Mouse (Mus musculus) heart, postnatal 0 days (tissue): ENCODE data around the gene Gnb3. TPM values are rescaled to one million over a fixed set of nuclear protein-coding genes. Genes with fewer than 3 reads are reported as not detected.
"Not testable (repeated sequence)": the region's sequence is repeated elsewhere in the genome, so short reads cannot be mapped to it uniquely, and the experiment has no call there.

Experiments used
- ATAC-seq: fragments of 200-750 bp; cut with Nextera tagmentation; 2 replicates; pipeline ENCODE4 v1.8.0; 2017; ENCODE audit warnings: low read depth, moderate number of reproducible peaks, moderate library complexity; ENCODE audit not compliant: insufficient read depth
- DNase-seq: peaks from one replicate; pipeline ENCODE4 v3.0.0-alpha.2; 2016; ENCODE audit warnings: low spot score
- H3K27ac ChIP-seq: fragments of 300-500 bp; sonication (generic); 2 replicates; pipeline ENCODE4 v1.5.1; 2014; ENCODE audit warnings: low read depth, mild to moderate bottlenecking
- H3K27me3 ChIP-seq: fragments of 300-500 bp; sonication (generic); 2 replicates; pipeline ENCODE4 v1.6.1; 2014; ENCODE audit warnings: low read length, mixed read lengths; ENCODE audit not compliant: control insufficient read depth, insufficient read depth
- H3K36me3 ChIP-seq: fragments of 300-500 bp; sonication (generic); replicated peaks from 2 replicates; pipeline ENCODE4 v1.6.1; 2014; ENCODE audit warnings: low read length, mixed read lengths; ENCODE audit not compliant: control insufficient read depth, insufficient read depth
- H3K4me1 ChIP-seq: fragments of 300-500 bp; sonication (generic); 2 replicates; pipeline ENCODE4 v1.6.1; 2014; ENCODE audit warnings: antibody characterized with exemption; ENCODE audit not compliant: control insufficient read depth, insufficient read depth
- H3K4me2 ChIP-seq: fragments of 300-500 bp; sonication (generic); 2 replicates; pipeline ENCODE4 v1.6.1; 2014; ENCODE audit warnings: low read depth, mild to moderate bottlenecking, low read length, moderate library complexity
- H3K4me3 ChIP-seq: fragments of 300-500 bp; sonication (generic); 2 replicates; pipeline ENCODE4 v1.5.1; 2014; ENCODE audit warnings: low read depth, low read length
- H3K9ac ChIP-seq: fragments of 300-500 bp; sonication (generic); replicated peaks from 2 replicates; pipeline ENCODE4 v1.6.1; 2014; ENCODE audit warnings: low read depth, low read length, mixed read lengths
- H3K9me3 ChIP-seq: fragments of 300-500 bp; sonication (generic); replicated peaks from 2 replicates; pipeline ENCODE4 v1.6.1; 2016; ENCODE audit warnings: low read length; ENCODE audit not compliant: control insufficient read depth
- CTCF ChIP-seq: IDR thresholded peaks from 2 replicates; pipeline ENCODE4 v1.5.1; 2016; ENCODE audit warnings: antibody characterized with exemption, control low read depth, low read depth
- EP300 ChIP-seq: IDR thresholded peaks from 2 replicates; pipeline ENCODE4 v1.6.1; 2016; ENCODE audit warnings: antibody characterized with exemption, low read depth
- WGBS: fragments of 180-500 bp; shearing (Covaris S2); extraction: QIAGEN DNeasy Blood & Tissue Kit; methylation state at CpG from one replicate; pipeline ENCODE4 v1.1.7; 2014; 5-methylcytosine and 5-hydroxymethylcytosine counted together
- polyA plus RNA-seq: library from polyadenylated mRNA; unstranded; fragments of >200 nt; fragmentation: Nextera tagmentation; extraction: Ambion mirVana; gene quantifications from 2 replicates; pipeline ENCODE4 v1.2.1, GENCODE M21; 2015
- total RNA-seq: library from RNA; depleted of rRNA; stranded (reverse); fragments of >200 nt; gene quantifications from 2 replicates; pipeline ENCODE4 v1.2.3, GENCODE M21; 2014; ENCODE audit warnings: low replicate concordance

Gnb3 gene
- total and polyA plus RNA-seq, 2 experiments from 2014 or later = 3.3 to 4.2 TPM

- DNase-seq = no peak
- Histone ChIP-seq H3K9ac (no peak overlapping the region; the same call in 1 of the 2 replicates), H3K27ac (no peak overlapping the region)
Observed at GRCm38 (mm10) chr6:124839805-124840204, 270 bp downstream of the Gnb3 start.

GRCm38 (mm10) chr6:124836411-124836810 is 3.7 kb downstream of the Gnb3 start:
- Histone ChIP-seq H3K27ac (no peak overlapping the region), H3K4me1 (peaks cover 15% of the 10 kb centered on the region), H3K4me3 (no peak overlapping the region), H3K9ac (no peak overlapping the region), H3K9me3 (no peaks in the 10 kb centered on the region), H3K36me3 (peaks cover 25% of the 10 kb centered on the region), H3K4me2 (no peak overlapping the region), H3K27me3 (0 out of 2 replicates have a peak, but pooled peaks cover 3% of the 10 kb centered on the region)
- 55% methylated on average over 7 of the region's 7 CpGs for WGBS
- DNase-seq (no peak), ATAC-seq (no peak)
- TF ChIP-seq EP300 (no peak), CTCF (no peak)

More at GRCm38 (mm10) chr6:124839805-124840204, 270 bp downstream of the Gnb3 start:
- H3K4me3 ChIP-seq = no peak overlapping the region
- 3% methylated on average over 8 of the region's 8 CpGs for WGBS
- peak; percentile 67 for ATAC-seq
- H3K4me1 ChIP-seq = peaks cover 14% of the 10 kb centered on the region
- no peak for TF ChIP-seq EP300
- no peak for TF ChIP-seq CTCF
- peak overlapping the region; percentile 21; the same call in 1 of the 2 replicates for H3K4me2 ChIP-seq
- H3K36me3 ChIP-seq = no peaks in the 10 kb centered on the region
- H3K9me3 ChIP-seq = no peaks in the 10 kb centered on the region
- 0 out of 2 replicates have a peak, but pooled peaks cover 3% of the 10 kb centered on the region for H3K27me3 ChIP-seq

GRCm38 (mm10) chr6:124835531-124835930 is 4.5 kb downstream of the Gnb3 start:
- Histone ChIP-seq H3K27ac (no peak overlapping the region), H3K4me1 (peaks cover 21% of the 10 kb centered on the region)
- TF ChIP-seq EP300 (no peak), CTCF (no peak)

GRCm38 (mm10) chr6:124834512-124835081 is 5.5 kb downstream of the Gnb3 start:
- Histone ChIP-seq H3K4me2 (no peak overlapping the region), H3K36me3 (peaks cover 25% of the 10 kb centered on the region), H3K27ac (no peak overlapping the region), H3K4me1 (peaks cover 18% of the 10 kb centered on the region), H3K27me3 (0 out of 2 replicates have a peak, but pooled peaks cover 3% of the 10 kb centered on the region), H3K9me3 (no peaks in the 10 kb centered on the region), H3K9ac (no peak overlapping the region), H3K4me3 (no peak overlapping the region)
- ATAC-seq (no peak), DNase-seq (no peak)
- TF ChIP-seq CTCF (no peak), EP300 (no peak)
- 80% methylated on average over 6 of the region's 6 CpGs for WGBS

More at GRCm38 (mm10) chr6:124835531-124835930, 4.5 kb downstream of the Gnb3 start:
- WGBS = 56% methylated on average over 10 of the region's 10 CpGs
- no peak for ATAC-seq
- 0 out of 2 replicates have a peak, but pooled peaks cover 3% of the 10 kb centered on the region for H3K27me3 ChIP-seq
- no peaks in the 10 kb centered on the region for H3K9me3 ChIP-seq
- H3K4me3 ChIP-seq = no peak overlapping the region
- H3K36me3 ChIP-seq = peaks cover 25% of the 10 kb centered on the region
- no peak overlapping the region for H3K4me2 ChIP-seq
- no peak for DNase-seq
- H3K9ac ChIP-seq = no peak overlapping the region

- no peak overlapping the region for H3K9ac ChIP-seq
- ATAC-seq (no peak), DNase-seq (no peak)
- TF ChIP-seq EP300 (no peak), CTCF (no peak)
- H3K27ac ChIP-seq = no peak overlapping the region
- H3K4me2 ChIP-seq = no peak overlapping the region
- H3K27me3 ChIP-seq = no peaks in the 10 kb centered on the region
- H3K36me3 ChIP-seq = peaks cover 29% of the 10 kb centered on the region
- no peak overlapping the region for H3K4me3 ChIP-seq
- 91% methylated on average over 8 of the region's 8 CpGs for WGBS
- H3K4me1 ChIP-seq = peaks cover 18% of the 10 kb centered on the region
- H3K9me3 ChIP-seq = no peaks in the 10 kb centered on the region
Observed at GRCm38 (mm10) chr6:124831649-124832048, 8.4 kb downstream of the Gnb3 start.

- H3K9me3 ChIP-seq, H3K9ac ChIP-seq, H3K27me3 ChIP-seq, ATAC-seq, DNase-seq, H3K27ac ChIP-seq: not testable (repeated sequence)
- peaks cover 31% of the 10 kb centered on the region for H3K36me3 ChIP-seq
- peaks cover 18% of the 10 kb centered on the region for H3K4me1 ChIP-seq
- H3K4me2 ChIP-seq = peak overlapping the region; percentile 92; the same call in 1 of the 2 replicates
- H3K4me3 ChIP-seq = peak overlapping the region; percentile 72; the same call in 1 of the 2 replicates
- WGBS = 96% methylated on average over 4 of the region's 4 CpGs
Observed at GRCm38 (mm10) chr6:124831199-124831598, 8.9 kb downstream of the Gnb3 start.
